Mouse (Mus musculus): ENCODE data around the gene Lbhd1. TPM values are rescaled to one million over a fixed set of nuclear protein-coding genes. Genes with fewer than 3 reads are reported as not detected.

Gene Lbhd1
- polyA plus RNA-seq, 1 experiment = 13.4 TPM

- TF ChIP-seq CTCF (IDR thresholded peaks at IDR 0.05; ENCODE audit: low read depth, low read length) = no peak
- no peak for TF ChIP-seq EP300 (IDR thresholded peaks at IDR 0.05; ENCODE audit: insufficient read depth, low read depth, low read length)
- peak; percentile 16 for TF ChIP-seq POLR2A (IDR thresholded peaks at IDR 0.05; ENCODE audit: insufficient read depth, low read length)
- peaks cover 5% of the 10 kb centered on the region; the same call in 1 of the 2 replicates for H3K36me3 ChIP-seq (ENCODE audit: control insufficient read depth, insufficient read depth, low read length, poor library complexity, severe bottlenecking)
- H3K27ac ChIP-seq (ENCODE audit: insufficient read depth, low read length) = peak overlapping the region; percentile 82
- H3K4me3 ChIP-seq (ENCODE audit: low read depth, low read length) = peak overlapping the region; percentile 58
- peak overlapping the region; percentile 86 for H3K9ac ChIP-seq (ENCODE audit: low read depth, poor library complexity, severe bottlenecking)
- H3K4me1 ChIP-seq (ENCODE audit: control insufficient read depth, insufficient read depth, low read length) = no peaks in the 10 kb centered on the region
- H3K9me3 ChIP-seq (replicated peaks; ENCODE audit: control insufficient read depth, insufficient read depth, low read length, poor library complexity, severe bottlenecking) = no peaks in the 10 kb centered on the region
- no peaks in the 10 kb centered on the region for H3K27me3 ChIP-seq (ENCODE audit: control insufficient read depth, insufficient read depth, low read length, poor library complexity, severe bottlenecking)
Observed at GRCm38 (mm10) chr19:8839908-8840791, 43.4 kb upstream of the Lbhd1 start.

GRCm38 (mm10) chr19:8841012-8841411 lies 42.5 kb upstream of the Lbhd1 start:
- Histone ChIP-seq H3K27ac (ENCODE audit: insufficient read depth, low read length) (no peak overlapping the region), H3K27me3 (ENCODE audit: control insufficient read depth, insufficient read depth, low read length, poor library complexity, severe bottlenecking) (no peaks in the 10 kb centered on the region), H3K4me1 (ENCODE audit: control insufficient read depth, insufficient read depth, low read length) (no peaks in the 10 kb centered on the region), H3K4me3 (ENCODE audit: low read depth, low read length) (peak overlapping the region; percentile 46), H3K36me3 (ENCODE audit: control insufficient read depth, insufficient read depth, low read length, poor library complexity, severe bottlenecking) (peaks cover 5% of the 10 kb centered on the region; the same call in 1 of the 2 replicates), H3K9ac (ENCODE audit: low read depth, poor library complexity, severe bottlenecking) (peak overlapping the region; percentile 86), H3K9me3 (replicated peaks; ENCODE audit: control insufficient read depth, insufficient read depth, low read length, poor library complexity, severe bottlenecking) (no peaks in the 10 kb centered on the region)
- TF ChIP-seq POLR2A (IDR thresholded peaks at IDR 0.05; ENCODE audit: insufficient read depth, low read length) = no peak
- TF ChIP-seq CTCF (IDR thresholded peaks at IDR 0.05; ENCODE audit: low read depth, low read length) = no peak
- no peak for TF ChIP-seq EP300 (IDR thresholded peaks at IDR 0.05; ENCODE audit: insufficient read depth, low read depth, low read length)

GRCm38 (mm10) chr19:8842961-8843360 lies 40.6 kb upstream of the Lbhd1 start:
- no peak for TF ChIP-seq POLR2A (IDR thresholded peaks at IDR 0.05; ENCODE audit: insufficient read depth, low read length)
- no peak for TF ChIP-seq CTCF (IDR thresholded peaks at IDR 0.05; ENCODE audit: low read depth, low read length)
- TF ChIP-seq EP300 (IDR thresholded peaks at IDR 0.05; ENCODE audit: insufficient read depth, low read depth, low read length) = no peak
- Histone ChIP-seq H3K27ac (ENCODE audit: insufficient read depth, low read length) (no peak overlapping the region), H3K9ac (ENCODE audit: low read depth, poor library complexity, severe bottlenecking) (no peak overlapping the region), H3K27me3 (ENCODE audit: control insufficient read depth, insufficient read depth, low read length, poor library complexity, severe bottlenecking) (no peaks in the 10 kb centered on the region), H3K36me3 (ENCODE audit: control insufficient read depth, insufficient read depth, low read length, poor library complexity, severe bottlenecking) (peaks cover 13% of the 10 kb centered on the region), H3K9me3 (replicated peaks; ENCODE audit: control insufficient read depth, insufficient read depth, low read length, poor library complexity, severe bottlenecking) (no peaks in the 10 kb centered on the region), H3K4me1 (ENCODE audit: control insufficient read depth, insufficient read depth, low read length) (peaks cover 2% of the 10 kb centered on the region), H3K4me3 (ENCODE audit: low read depth, low read length) (no peak overlapping the region)

DNA sequence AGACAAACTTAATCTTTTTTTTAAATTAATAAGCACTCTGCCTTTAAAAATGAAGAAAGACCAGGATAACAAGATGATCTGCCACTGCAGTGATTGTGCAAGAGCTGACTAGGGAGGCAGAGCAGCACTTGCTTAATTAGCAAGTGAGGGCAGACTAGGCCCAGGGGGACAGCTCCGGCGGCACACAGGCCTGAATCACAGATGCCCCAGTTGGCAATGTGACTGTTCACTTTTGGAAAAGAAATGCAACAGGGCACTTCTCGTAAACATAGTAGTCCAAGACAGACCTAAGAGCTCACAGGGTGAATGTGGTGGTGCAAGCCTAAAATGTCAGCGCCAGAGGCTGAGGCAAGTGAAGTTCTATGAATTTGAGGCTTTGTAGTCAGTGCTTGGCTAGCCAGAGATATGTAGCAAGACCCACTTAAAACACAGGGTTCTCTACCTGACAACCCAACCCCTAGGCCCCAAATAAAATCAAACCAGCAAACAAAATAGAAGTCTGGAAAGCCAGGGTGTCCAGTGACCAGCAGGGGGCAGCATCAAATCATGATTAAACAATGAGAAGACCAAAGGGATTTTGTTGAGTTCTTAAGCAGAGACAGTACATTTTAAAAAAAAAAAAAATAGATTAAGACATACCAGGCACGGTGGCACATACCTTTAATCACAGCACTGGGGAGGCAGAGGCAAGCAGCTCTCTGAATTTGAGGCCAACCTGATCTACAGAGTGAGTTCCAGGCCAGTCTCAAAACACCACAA lies 39.0 kb upstream of the Lbhd1 start:
- Histone ChIP-seq H3K4me1 (ENCODE audit: control insufficient read depth, insufficient read depth, low read length) (peaks cover 2% of the 10 kb centered on the region), H3K36me3 (ENCODE audit: control insufficient read depth, insufficient read depth, low read length, poor library complexity, severe bottlenecking) (peaks cover 13% of the 10 kb centered on the region), H3K27ac (ENCODE audit: insufficient read depth, low read length) (no peak overlapping the region), H3K9ac (ENCODE audit: low read depth, poor library complexity, severe bottlenecking) (no peak overlapping the region), H3K4me3 (ENCODE audit: low read depth, low read length) (no peak overlapping the region), H3K27me3 (ENCODE audit: control insufficient read depth, insufficient read depth, low read length, poor library complexity, severe bottlenecking) (no peaks in the 10 kb centered on the region), H3K9me3 (replicated peaks; ENCODE audit: control insufficient read depth, insufficient read depth, low read length, poor library complexity, severe bottlenecking) (no peaks in the 10 kb centered on the region)
- no peak for TF ChIP-seq EP300 (IDR thresholded peaks at IDR 0.05; ENCODE audit: insufficient read depth, low read depth, low read length)
- TF ChIP-seq POLR2A (IDR thresholded peaks at IDR 0.05; ENCODE audit: insufficient read depth, low read length) = no peak
- TF ChIP-seq CTCF (IDR thresholded peaks at IDR 0.05; ENCODE audit: low read depth, low read length) = no peak

DNA sequence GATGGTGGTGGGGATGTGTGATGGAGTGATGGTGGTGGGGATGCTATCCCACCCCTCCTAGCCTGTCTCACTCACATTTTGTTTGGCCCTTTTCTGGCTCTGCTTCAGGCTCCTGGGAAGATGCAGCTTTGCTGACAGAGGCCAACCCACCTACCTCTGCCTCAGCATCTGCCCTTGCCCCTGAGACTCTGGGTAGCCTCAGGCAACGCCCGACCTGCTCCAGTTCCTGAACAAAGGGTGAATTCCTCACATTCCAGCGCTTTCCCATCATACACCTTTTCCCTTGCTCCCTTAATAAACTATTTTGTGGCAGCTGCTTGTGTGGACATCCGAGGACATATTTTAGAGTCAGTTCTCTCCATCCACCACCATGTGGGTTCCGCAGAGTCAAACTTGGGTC lies 35.2 kb upstream of the Lbhd1 start:
- no peak overlapping the region for H3K27ac ChIP-seq (ENCODE audit: insufficient read depth, low read length)
- TF ChIP-seq CTCF (IDR thresholded peaks at IDR 0.05; ENCODE audit: low read depth, low read length) (no peak), POLR2A (IDR thresholded peaks at IDR 0.05; ENCODE audit: insufficient read depth, low read length) (no peak), EP300 (IDR thresholded peaks at IDR 0.05; ENCODE audit: insufficient read depth, low read depth, low read length) (peak; percentile 49; the same call in 1 of the 2 replicates)
- H3K27me3 ChIP-seq (ENCODE audit: control insufficient read depth, insufficient read depth, low read length, poor library complexity, severe bottlenecking) = no peaks in the 10 kb centered on the region
- no peak overlapping the region for H3K9ac ChIP-seq (ENCODE audit: low read depth, poor library complexity, severe bottlenecking)
- H3K4me1 ChIP-seq (ENCODE audit: control insufficient read depth, insufficient read depth, low read length) = peaks cover 2% of the 10 kb centered on the region
- no peak overlapping the region for H3K4me3 ChIP-seq (ENCODE audit: low read depth, low read length)
- H3K9me3 ChIP-seq (replicated peaks; ENCODE audit: control insufficient read depth, insufficient read depth, low read length, poor library complexity, severe bottlenecking) = no peaks in the 10 kb centered on the region
- peaks cover 7% of the 10 kb centered on the region for H3K36me3 ChIP-seq (ENCODE audit: control insufficient read depth, insufficient read depth, low read length, poor library complexity, severe bottlenecking)
